Mouse (Mus musculus) spleen, adult 2 months (tissue): Measurements from ENCODE around the gene Rprm. TPM values are rescaled to one million over a fixed set of nuclear protein-coding genes. Genes with fewer than 3 reads are reported as not detected.

ENCODE experiments used
- DNase-seq, 2 experiments: peaks; one replicate each; pipeline versions ENCODE4 v3.0.0 to v3.0.0-alpha.2; 2012 to 2021; ENCODE audit warnings: low spot score in 2 of 2, low read depth in 1 of 2
- H3K27ac ChIP-seq: fragments of 200-500 bp; 2 replicates; pipeline ENCODE4 v1.5.1; 2012; ENCODE audit warnings: low read length, inconsistent platforms; ENCODE audit not compliant: insufficient read depth
- H3K27me3 ChIP-seq: fragments of 200-500 bp; 2 replicates; pipeline ENCODE4 v1.6.1; 2012; ENCODE audit warnings: mild to moderate bottlenecking, moderate library complexity, low read length, inconsistent platforms; ENCODE audit not compliant: control insufficient read depth, insufficient read depth
- H3K36me3 ChIP-seq: fragments of 200-500 bp; 2 replicates; pipeline ENCODE4 v1.6.1; 2012; ENCODE audit warnings: mild to moderate bottlenecking, low read length, inconsistent platforms; ENCODE audit not compliant: control insufficient read depth, insufficient read depth
- H3K4me1 ChIP-seq: fragments of 200-500 bp; 2 replicates; pipeline ENCODE4 v1.6.1; 2011; ENCODE audit warnings: inconsistent platforms; ENCODE audit not compliant: control insufficient read depth, insufficient read depth, insufficient read length
- H3K4me3 ChIP-seq: fragments of 200-500 bp; 2 replicates; pipeline ENCODE4 v1.5.1; 2011; ENCODE audit warnings: mild to moderate bottlenecking, inconsistent platforms; ENCODE audit not compliant: insufficient read depth, insufficient read length; ENCODE audit errors: extremely low read depth
- CTCF ChIP-seq: fragments of 200-500 bp; IDR thresholded peaks from 2 replicates; pipeline ENCODE4 v1.5.1; 2011; ENCODE audit warnings: mild to moderate bottlenecking, inconsistent platforms; ENCODE audit not compliant: insufficient read depth, insufficient read length, insufficient replicate concordance; ENCODE audit errors: extremely low read depth
- POLR2A ChIP-seq: fragments of 200-500 bp; IDR thresholded peaks from 2 replicates; pipeline ENCODE4 v1.6.1; 2011; ENCODE audit warnings: low read depth, low read length, inconsistent platforms
- WGBS: fragments of 180-500 bp; shearing (Covaris S2); methylation state at CpG from one replicate; pipeline ENCODE4 v1.1.7; 2018; 5-methylcytosine and 5-hydroxymethylcytosine counted together
- polyA plus RNA-seq: library from polyadenylated mRNA; depleted of rRNA; stranded (reverse); fragments of >200 nt; gene quantifications from 2 replicates; pipeline ENCODE4 v1.2.3, GENCODE M21; 2012; rRNA removed

The Rprm gene
- polyA plus RNA-seq: 0.34 and 0.72 TPM in 2 replicates

DNA sequence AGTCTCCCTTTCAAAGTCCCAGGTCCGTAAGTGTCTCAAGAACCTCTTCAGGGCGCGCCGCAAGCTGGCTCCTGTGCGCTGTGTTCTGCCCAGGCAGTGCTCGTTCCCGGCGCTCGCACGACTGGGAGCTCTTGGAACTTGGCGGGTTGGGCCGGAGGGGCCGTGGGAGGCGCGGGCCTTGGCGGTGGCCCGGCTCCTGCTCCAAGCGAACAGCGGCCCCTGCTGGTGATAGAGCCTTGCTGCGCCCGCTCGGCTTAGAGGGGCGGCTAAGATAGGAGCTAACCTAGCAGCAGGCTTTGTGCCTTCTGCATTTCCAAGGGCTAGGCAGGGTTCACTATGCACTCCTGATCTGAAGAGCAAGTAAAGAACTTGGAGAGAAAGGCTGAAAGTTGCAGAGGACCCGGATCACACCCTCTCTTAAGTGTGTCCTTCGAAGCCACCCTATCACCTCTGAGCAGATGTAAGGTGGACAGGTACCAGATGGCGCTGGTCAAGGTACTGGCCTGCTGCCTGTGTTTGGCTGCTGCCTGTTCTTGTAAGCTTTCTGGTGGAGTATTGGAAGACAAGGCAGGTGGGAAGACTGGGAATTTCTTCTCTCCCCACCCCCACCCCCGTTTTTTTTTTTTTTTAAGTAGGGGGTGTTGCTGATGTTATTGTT, at the start of gene Rprm:
Rprm (minus strand) TSS at position 123 of the 658 bp plus-strand sequence.
- WGBS: 8% methylated on average over 27 of the region's 27 CpGs
- peaks cover 8% of the 10 kb centered on the region; the same call in 1 of the 2 replicates for H3K27me3 ChIP-seq
- H3K4me3 ChIP-seq: peak within 1 kb of the TSS; percentile 44; the same call in 1 of the 2 replicates
- TF ChIP-seq CTCF: peak; percentile 66; the same call in 1 of the 2 replicates
- TF ChIP-seq POLR2A: no peak
- H3K4me1 ChIP-seq: peaks cover 7% of the 10 kb centered on the region; the same call in 1 of the 2 replicates
- no peak within 1 kb of the TSS for H3K27ac ChIP-seq
- H3K36me3 ChIP-seq: no peaks in the 10 kb centered on the region
- peak in 1 of 2 experiments; percentile 32 for DNase-seq

DNA sequence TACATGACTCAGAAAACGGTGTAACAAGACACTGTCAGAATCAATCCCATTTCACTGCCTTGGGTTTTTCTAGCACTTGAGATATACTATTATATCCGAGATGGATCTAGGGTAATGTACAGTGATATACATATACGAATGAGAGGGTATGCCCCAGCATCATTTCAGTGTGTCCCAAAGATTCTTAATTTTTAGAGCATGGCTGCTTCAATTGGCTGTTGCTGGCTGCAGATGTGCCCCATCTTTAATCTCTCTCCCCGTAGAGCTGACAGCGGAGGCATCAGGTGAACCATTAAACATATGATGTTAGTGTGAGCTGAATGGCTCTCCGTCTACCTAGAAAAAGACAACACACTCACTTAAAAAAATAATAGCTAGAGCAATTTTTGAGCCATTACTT, 34.0 kb upstream of the Rprm start:
- H3K27me3 ChIP-seq: no peaks in the 10 kb centered on the region
- no peaks in the 10 kb centered on the region for H3K36me3 ChIP-seq
- H3K4me1 ChIP-seq: no peaks in the 10 kb centered on the region
- 80% methylated on average over 6 of the region's 6 CpGs for WGBS
- TF ChIP-seq CTCF (no peak), POLR2A (no peak)
- DNase-seq: no peak
- no peak overlapping the region for H3K27ac ChIP-seq
- H3K4me3 ChIP-seq: no peak overlapping the region

DNA sequence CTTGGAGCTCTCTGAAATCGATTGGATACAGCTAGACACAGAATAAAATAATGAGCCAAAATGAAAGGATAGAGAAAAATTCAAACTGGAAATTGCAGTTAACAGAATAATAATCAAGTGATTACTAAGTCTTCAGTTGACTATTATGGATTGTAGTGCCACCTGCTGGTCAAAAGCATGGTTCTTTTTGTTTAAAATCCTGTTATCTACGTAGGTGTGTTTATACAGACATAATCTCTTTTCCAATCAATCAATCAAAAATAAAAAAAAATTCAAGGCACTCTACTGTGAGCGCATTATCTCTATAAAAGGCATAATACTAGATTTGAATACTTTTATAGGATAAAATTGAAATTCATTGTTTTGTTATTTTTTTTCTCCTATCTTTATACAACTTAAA, 33.5 kb upstream of the Rprm start:
- no peaks in the 10 kb centered on the region for H3K4me1 ChIP-seq
- no peak overlapping the region for H3K4me3 ChIP-seq
- no peaks in the 10 kb centered on the region for H3K27me3 ChIP-seq
- no peaks in the 10 kb centered on the region for H3K36me3 ChIP-seq
- H3K27ac ChIP-seq: no peak overlapping the region
- TF ChIP-seq POLR2A: no peak
- TF ChIP-seq CTCF: no peak
- DNase-seq: no peak
- WGBS: 28% methylated on average over 3 of the region's 3 CpGs

- H3K27ac ChIP-seq: no peak overlapping the region
- no peak for DNase-seq
- H3K4me3 ChIP-seq: no peak overlapping the region
- H3K4me1 ChIP-seq: no peaks in the 10 kb centered on the region
- no peaks in the 10 kb centered on the region for H3K36me3 ChIP-seq
- H3K27me3 ChIP-seq: no peaks in the 10 kb centered on the region
- 42% methylated on average over 2 of the region's 2 CpGs for WGBS
- TF ChIP-seq POLR2A (no peak), CTCF (no peak)
These were observed 25.9 kb upstream of the Rprm start for GRCm38 (mm10) chr2:54111294-54111693.

GRCm38 (mm10) chr2:54106232-54106726, 20.9 kb upstream of the Rprm start:
- Histone ChIP-seq H3K4me1 (no peaks in the 10 kb centered on the region), H3K36me3 (no peaks in the 10 kb centered on the region), H3K27me3 (no peaks in the 10 kb centered on the region), H3K27ac (no peak overlapping the region), H3K4me3 (no peak overlapping the region)
- no peak for DNase-seq
- 60% methylated on average over 1 of the region's 1 CpGs for WGBS
- TF ChIP-seq POLR2A (no peak), CTCF (no peak)

DNA sequence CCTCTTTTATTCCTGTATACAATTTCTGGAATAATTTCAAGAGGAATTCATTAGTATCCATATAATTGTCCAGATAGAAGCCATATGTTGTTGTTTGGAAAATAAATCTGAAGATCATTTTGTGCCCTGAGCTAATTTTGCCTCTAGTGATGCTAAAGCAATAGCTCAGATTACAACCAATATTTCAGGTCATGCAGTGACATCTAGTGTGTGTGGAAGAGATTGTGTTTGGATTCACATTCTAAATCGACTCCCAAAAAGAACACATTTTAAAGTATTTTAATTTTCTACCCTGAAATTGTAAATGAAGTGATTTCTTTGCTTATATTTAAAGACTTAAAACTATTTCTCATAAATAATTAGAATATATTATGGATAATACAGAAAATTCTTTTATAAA, 14.6 kb upstream of the Rprm start:
- Histone ChIP-seq H3K27ac (no peak overlapping the region), H3K4me1 (no peaks in the 10 kb centered on the region), H3K27me3 (no peaks in the 10 kb centered on the region), H3K36me3 (no peaks in the 10 kb centered on the region), H3K4me3 (no peak overlapping the region)
- TF ChIP-seq POLR2A: no peak
- no peak for TF ChIP-seq CTCF
- no peak for DNase-seq
- WGBS: 80% methylated on average over 1 of the region's 1 CpGs

- DNase-seq: no peak
- Histone ChIP-seq H3K27me3 (no peaks in the 10 kb centered on the region), H3K36me3 (no peaks in the 10 kb centered on the region), H3K4me3 (no peak overlapping the region), H3K27ac (no peak overlapping the region), H3K4me1 (no peaks in the 10 kb centered on the region)
- 87% methylated on average over 3 of the region's 3 CpGs for WGBS
- no peak for TF ChIP-seq POLR2A
- no peak for TF ChIP-seq CTCF
These were observed 7.3 kb upstream of the Rprm start for GRCm38 (mm10) chr2:54092616-54093015.
